Mouse (Mus musculus) liver, postnatal 0 days (tissue): Measurements from ENCODE around the gene Olfr457.

Experiments
- CTCF ChIP-seq: sonication (generic); IDR thresholded peaks from 2 replicates; pipeline ENCODE4 v1.5.1; 2016; ENCODE audit warnings: antibody characterized with exemption, low read depth
- EP300 ChIP-seq: IDR thresholded peaks from 2 replicates; pipeline ENCODE4 v1.6.1; 2016; ENCODE audit warnings: antibody characterized with exemption, low read depth, mild to moderate bottlenecking

- no peak for TF ChIP-seq CTCF
- no peak for TF ChIP-seq EP300
Observed at GRCm38 (mm10) chr6:42426337-42426736, 49.8 kb downstream of the Olfr457 start.
